Mouse (Mus musculus) forebrain, embryonic 11.5 days (tissue): ENCODE results near the gene Mgam. TPM values are rescaled to one million over a fixed set of nuclear protein-coding genes. Genes with fewer than 3 reads are reported as not detected.

Experiments used
- ATAC-seq: fragments of 200-750 bp; cut with Nextera tagmentation; replicated peaks from 2 replicates; pipeline ENCODE4 v1.8.0; 2017; ENCODE audit warnings: moderate TSS enrichment; ENCODE audit not compliant: low FRiP score
- DNase-seq: peaks from one replicate; pipeline ENCODE4 v3.0.0-alpha.2; 2017; ENCODE audit warnings: low spot score
- H3K27ac ChIP-seq: fragments of 300-500 bp; sonication (generic); 2 replicates; pipeline ENCODE4 v1.5.1; 2014; ENCODE audit warnings: low read depth, low read length
- H3K27me3 ChIP-seq: fragments of 300-500 bp; sonication (generic); 2 replicates; pipeline ENCODE4 v1.6.1; 2014; ENCODE audit warnings: mild to moderate bottlenecking, low read length, mixed read lengths; ENCODE audit not compliant: control insufficient read depth, insufficient read depth
- H3K36me3 ChIP-seq: fragments of 300-500 bp; sonication (generic); 2 replicates; pipeline ENCODE4 v1.6.1; 2014; ENCODE audit warnings: mild to moderate bottlenecking, low read length, moderate library complexity, mixed read lengths; ENCODE audit not compliant: control insufficient read depth, insufficient read depth
- H3K4me1 ChIP-seq: fragments of 300-500 bp; sonication (generic); replicated peaks from 2 replicates; pipeline ENCODE4 v1.6.1; 2014; ENCODE audit warnings: low read length, mixed read lengths; ENCODE audit not compliant: control insufficient read depth, insufficient read depth
- H3K4me2 ChIP-seq: fragments of 300-500 bp; sonication (generic); 2 replicates; pipeline ENCODE4 v1.6.1; 2014; ENCODE audit warnings: low read depth, mild to moderate bottlenecking, low read length, moderate library complexity, mixed read lengths; ENCODE audit not compliant: severe bottlenecking
- H3K4me3 ChIP-seq: fragments of 300-500 bp; sonication (generic); 2 replicates; pipeline ENCODE4 v1.5.1; 2014; ENCODE audit warnings: low read depth, low read length
- H3K9ac ChIP-seq: fragments of 300-500 bp; sonication (generic); 2 replicates; pipeline ENCODE4 v1.6.1; 2014; ENCODE audit warnings: low read length
- H3K9me3 ChIP-seq: fragments of 300-500 bp; sonication (generic); 2 replicates; pipeline ENCODE4 v1.6.1; 2016; ENCODE audit warnings: low read length, mixed read lengths; ENCODE audit not compliant: control insufficient read depth
- WGBS: fragments of 180-500 bp; shearing (Covaris S2); extraction: QIAGEN DNeasy Blood & Tissue Kit; methylation state at CpG from one replicate; pipeline ENCODE4 v1.1.7; 2014; 5-methylcytosine and 5-hydroxymethylcytosine counted together
- polyA plus RNA-seq: library from polyadenylated mRNA; unstranded; fragments of >200 nt; fragmentation: Nextera tagmentation; extraction: Ambion mirVana; gene quantifications from 2 replicates; pipeline ENCODE4 v1.2.1, GENCODE M21; 2014

Gene Mgam
- polyA plus RNA-seq, 1 experiment from 2014 or later: 0.08 TPM

DNA sequence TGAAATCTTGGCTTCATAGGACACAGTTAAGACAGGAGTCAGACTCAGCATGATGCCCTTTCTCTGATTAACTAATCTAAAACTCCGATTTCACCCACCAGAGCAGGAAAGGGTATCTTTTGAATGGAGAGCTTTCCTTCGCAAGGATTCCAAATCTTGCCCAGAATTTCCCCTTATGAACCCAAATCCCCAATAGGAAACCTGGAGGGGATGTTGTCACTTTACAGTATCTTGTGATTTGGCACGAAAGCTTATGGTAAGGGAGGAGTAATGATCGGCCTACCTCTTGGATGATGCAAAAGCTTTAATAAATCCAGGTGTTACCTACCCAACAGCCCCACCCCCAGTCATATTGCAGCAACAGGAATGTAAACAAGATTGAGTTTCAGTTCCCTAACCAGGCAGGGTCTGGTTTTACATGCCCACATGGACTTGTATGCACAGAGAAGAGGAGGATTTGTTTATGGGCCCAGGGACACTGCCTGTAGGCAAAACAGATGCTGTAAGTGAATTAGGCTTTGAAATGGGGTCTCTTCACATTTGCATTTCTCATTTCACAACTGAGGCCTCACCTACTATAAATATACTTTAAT is 15.3 kb upstream of the Mgam start, which contains the start of gene Tas2r138:
Gene Tas2r138 (minus strand): TSS at position 51 of the 593 bp plus-strand sequence.
- Histone ChIP-seq H3K4me2 (no peak within 1 kb of the TSS), H3K4me3 (no peak within 1 kb of the TSS), H3K4me1 (no peaks in the 10 kb centered on the region), H3K9ac (no peak within 1 kb of the TSS), H3K27me3 (no peaks in the 10 kb centered on the region), H3K27ac (no peak within 1 kb of the TSS), H3K36me3 (no peaks in the 10 kb centered on the region), H3K9me3 (no peaks in the 10 kb centered on the region)
- ATAC-seq (no peak), DNase-seq (no peak)
- 85% methylated on average over 4 of the region's 4 CpGs for WGBS

DNA sequence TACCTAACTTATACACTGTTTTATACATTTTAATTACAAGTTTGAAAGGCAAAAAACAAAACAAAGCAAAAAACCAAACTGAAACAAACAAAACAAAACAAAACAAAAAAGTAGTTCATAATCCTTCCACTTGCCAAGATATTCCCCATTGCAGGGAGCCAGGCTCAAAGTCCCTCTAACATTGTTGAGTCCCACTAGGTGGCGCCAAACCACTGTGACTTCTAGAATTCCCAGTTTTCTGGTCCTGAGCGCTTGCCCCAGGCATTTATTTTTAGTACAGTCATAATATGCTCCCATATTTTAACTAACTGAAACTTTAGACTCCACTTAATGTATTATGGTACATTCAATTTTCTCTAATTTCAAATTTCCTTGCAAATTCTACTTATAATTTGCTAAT is 10.7 kb upstream of the Mgam start:
- no peak overlapping the region for H3K9ac ChIP-seq
- no peaks in the 10 kb centered on the region for H3K4me1 ChIP-seq
- H3K27ac ChIP-seq: no peak overlapping the region
- no peak overlapping the region for H3K4me2 ChIP-seq
- 24% methylated on average over 2 of the region's 2 CpGs for WGBS
- DNase-seq: peak; percentile 76
- peak; percentile 79 for ATAC-seq
- H3K9me3 ChIP-seq: no peaks in the 10 kb centered on the region
- H3K4me3 ChIP-seq: no peak overlapping the region
- H3K36me3 ChIP-seq: no peaks in the 10 kb centered on the region
- H3K27me3 ChIP-seq: no peaks in the 10 kb centered on the region

DNA sequence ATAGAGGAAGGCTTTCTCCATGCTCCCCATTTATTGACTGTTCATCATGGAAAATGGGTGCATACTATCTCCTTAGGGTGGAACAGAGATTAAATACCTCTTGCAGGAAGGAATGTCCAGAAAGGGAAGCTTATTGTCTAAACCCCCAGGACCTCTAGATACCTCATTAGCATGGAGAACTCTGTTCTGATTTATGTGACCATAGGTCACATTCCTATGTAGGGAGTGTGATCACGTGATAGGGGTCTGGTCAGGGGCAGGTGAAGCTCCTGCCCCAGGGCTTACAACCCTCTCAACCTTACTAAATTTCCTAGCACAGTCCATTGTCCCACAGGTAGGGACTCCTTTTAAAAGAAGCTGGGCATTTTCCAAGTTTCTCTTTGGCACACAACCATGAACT is 2.5 kb upstream of the Mgam start:
- 59% methylated on average over 1 of the region's 1 CpGs for WGBS
- no peaks in the 10 kb centered on the region for H3K27me3 ChIP-seq
- no peak for DNase-seq
- H3K36me3 ChIP-seq: no peaks in the 10 kb centered on the region
- no peak for ATAC-seq
- no peak overlapping the region for H3K4me3 ChIP-seq
- no peak overlapping the region for H3K27ac ChIP-seq
- H3K4me1 ChIP-seq: no peaks in the 10 kb centered on the region
- no peak overlapping the region for H3K9ac ChIP-seq
- H3K9me3 ChIP-seq: no peaks in the 10 kb centered on the region
- H3K4me2 ChIP-seq: no peak overlapping the region

DNA sequence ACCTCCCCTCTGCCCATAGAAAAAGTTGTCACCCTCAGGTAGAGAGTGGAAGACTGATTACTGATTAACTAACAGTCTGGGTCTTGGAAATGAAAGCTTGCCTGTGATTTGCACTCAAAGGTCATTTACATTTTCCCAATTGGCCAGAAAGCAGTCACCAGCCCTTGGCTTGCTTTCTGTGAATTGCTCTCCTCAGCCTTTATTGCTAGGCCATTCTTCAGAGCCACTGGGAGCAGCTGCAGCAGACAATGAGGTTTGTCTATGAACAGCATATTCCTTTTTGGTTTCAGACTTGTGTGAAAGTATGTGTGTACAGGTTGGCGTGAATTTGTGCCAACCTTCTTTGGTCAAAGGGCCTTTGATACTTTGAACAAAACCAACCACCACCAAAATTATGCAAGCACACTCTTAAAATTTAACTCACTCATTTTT is 6.0 kb downstream of the Mgam start:
- 55% methylated on average over 1 of the region's 1 CpGs for WGBS
- H3K36me3 ChIP-seq: no peaks in the 10 kb centered on the region
- ATAC-seq (no peak), DNase-seq (no peak)
- no peaks in the 10 kb centered on the region for H3K4me1 ChIP-seq
- H3K9me3 ChIP-seq: no peaks in the 10 kb centered on the region
- no peak overlapping the region for H3K27ac ChIP-seq
- H3K4me2 ChIP-seq: no peak overlapping the region
- no peak overlapping the region for H3K4me3 ChIP-seq
- H3K27me3 ChIP-seq: no peaks in the 10 kb centered on the region
- H3K9ac ChIP-seq: no peak overlapping the region

- Histone ChIP-seq H3K9me3 (no peaks in the 10 kb centered on the region), H3K4me3 (no peak overlapping the region), H3K4me2 (no peak overlapping the region), H3K27me3 (no peaks in the 10 kb centered on the region), H3K4me1 (no peaks in the 10 kb centered on the region), H3K36me3 (no peaks in the 10 kb centered on the region), H3K9ac (no peak overlapping the region), H3K27ac (no peak overlapping the region)
- DNase-seq (no peak), ATAC-seq (no peak)
- 86% methylated on average over 6 of the region's 6 CpGs for WGBS
These were observed 6.9 kb downstream of the Mgam start for GRCm38 (mm10) chr6:40635559-40635958.

DNA sequence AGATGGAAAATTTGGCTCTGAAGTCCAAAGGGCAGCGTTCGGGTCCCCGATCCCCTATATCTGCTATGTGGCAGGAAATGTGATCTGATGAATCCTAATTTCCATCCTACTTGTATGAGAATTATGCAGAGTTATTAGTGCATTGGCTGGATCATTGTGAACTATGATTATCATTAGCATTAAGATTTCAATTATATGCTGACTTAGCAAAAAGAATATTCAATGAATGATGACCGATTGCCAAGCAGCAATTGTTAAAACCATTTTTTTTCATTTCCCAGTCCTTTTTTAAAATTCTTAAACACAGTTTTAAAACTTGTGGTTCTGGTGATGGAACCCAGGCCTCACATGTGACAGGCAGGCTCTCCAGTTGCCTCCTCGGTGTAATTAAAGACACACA is 9.1 kb downstream of the Mgam start:
- no peaks in the 10 kb centered on the region for H3K27me3 ChIP-seq
- H3K36me3 ChIP-seq: no peaks in the 10 kb centered on the region
- DNase-seq (no peak), ATAC-seq (no peak)
- WGBS: 93% methylated on average over 5 of the region's 5 CpGs
- H3K4me3 ChIP-seq: no peak overlapping the region
- H3K4me2 ChIP-seq: no peak overlapping the region
- no peaks in the 10 kb centered on the region for H3K9me3 ChIP-seq
- no peaks in the 10 kb centered on the region for H3K4me1 ChIP-seq
- H3K9ac ChIP-seq: no peak overlapping the region
- no peak overlapping the region for H3K27ac ChIP-seq

- H3K9me3 ChIP-seq: no peaks in the 10 kb centered on the region
- no peak overlapping the region for H3K4me2 ChIP-seq
- ATAC-seq: no peak
- H3K27me3 ChIP-seq: no peaks in the 10 kb centered on the region
- no peak for DNase-seq
- no peak overlapping the region for H3K27ac ChIP-seq
- WGBS: 88% methylated on average over 8 of the region's 8 CpGs
- no peaks in the 10 kb centered on the region for H3K36me3 ChIP-seq
- H3K4me1 ChIP-seq: no peaks in the 10 kb centered on the region
- H3K4me3 ChIP-seq: no peak overlapping the region
- H3K9ac ChIP-seq: no peak overlapping the region
These were observed 12.3 kb downstream of the Mgam start for GRCm38 (mm10) chr6:40640710-40641538.

GRCm38 (mm10) chr6:40645701-40646100 is 17.1 kb downstream of the Mgam start:
- 82% methylated on average over 8 of the region's 8 CpGs for WGBS

GRCm38 (mm10) chr6:40650953-40651352 is 22.3 kb downstream of the Mgam start:
- 85% methylated on average over 1 of the region's 1 CpGs for WGBS
- Histone ChIP-seq H3K27me3 (no peaks in the 10 kb centered on the region), H3K4me1 (no peaks in the 10 kb centered on the region), H3K27ac (no peak overlapping the region), H3K4me3 (no peak overlapping the region), H3K4me2 (no peak overlapping the region), H3K9me3 (no peaks in the 10 kb centered on the region), H3K36me3 (no peaks in the 10 kb centered on the region), H3K9ac (no peak overlapping the region)
- DNase-seq (no peak), ATAC-seq (no peak)

More at GRCm38 (mm10) chr6:40645701-40646100, 17.1 kb downstream of the Mgam start:
- Histone ChIP-seq H3K9me3 (no peaks in the 10 kb centered on the region), H3K27ac (no peak overlapping the region), H3K9ac (no peak overlapping the region), H3K4me2 (no peak overlapping the region), H3K36me3 (no peaks in the 10 kb centered on the region), H3K4me3 (no peak overlapping the region), H3K27me3 (no peaks in the 10 kb centered on the region), H3K4me1 (no peaks in the 10 kb centered on the region)
- ATAC-seq (no peak), DNase-seq (no peak)
